ENCODE assay signal across 19 mouse cellular contexts in the genomic region with DNA sequence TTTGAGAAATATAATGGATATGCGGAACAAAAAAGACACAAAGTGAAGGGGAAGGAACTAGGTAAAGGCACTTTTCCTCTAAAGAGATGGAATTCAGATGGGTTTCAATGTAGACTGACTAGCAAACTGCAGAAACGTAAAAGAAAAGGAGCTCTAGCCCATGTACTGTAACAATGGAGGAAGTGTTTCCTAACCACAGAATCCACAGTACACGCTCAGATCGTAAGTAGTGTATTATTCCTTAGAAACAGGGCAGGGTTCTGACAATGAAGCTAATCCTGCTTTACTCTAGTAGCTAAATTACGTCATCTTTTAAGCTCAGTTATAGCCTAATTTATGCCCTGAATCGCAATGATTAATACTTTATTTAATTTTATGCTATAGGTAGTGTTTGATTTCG. TPM values are rescaled to one million over a fixed set of nuclear protein-coding genes. Genes with fewer than 3 reads are reported as not detected.
"Had no signal": no experiment of that assay in that cellular context is flagged by ENCODE, and none has a peak within 500 bp of the region (broad histone marks: within the 10 kb centered on the region; RNA-seq: fewer than 3 reads in every experiment).

No protein-coding gene starts in this region.

- DNase-seq: left cerebral cortex, postnatal 4 days; liver; liver, embryonic 13.5 days; liver, postnatal 0 days; lung, adult 18-20 months; lung, adult 2 months; lung, embryonic 14.5 days; lung, postnatal 10 days; lung, postnatal 14 days; lung, postnatal 36 days; lung, postnatal 4 days; midbrain, embryonic 14.5 days had no signal

- ATAC-seq: liver, embryonic 12.5 days; liver, postnatal 0 days; lung, postnatal 0 days; midbrain, embryonic 13.5 days; midbrain, embryonic 15.5 days; midbrain, embryonic 16.5 days had no signal

RNA-seq across cellular contexts. Expression of gene Tfec, which starts 51.7 kb away (rescaled TPM):
- total RNA-seq: left cerebral cortex, postnatal 36 days; monocyte, adult 5-6 weeks had no signal
